Comparison of ENCODE assay signal across 15 mouse cellular contexts in the genomic region with DNA sequence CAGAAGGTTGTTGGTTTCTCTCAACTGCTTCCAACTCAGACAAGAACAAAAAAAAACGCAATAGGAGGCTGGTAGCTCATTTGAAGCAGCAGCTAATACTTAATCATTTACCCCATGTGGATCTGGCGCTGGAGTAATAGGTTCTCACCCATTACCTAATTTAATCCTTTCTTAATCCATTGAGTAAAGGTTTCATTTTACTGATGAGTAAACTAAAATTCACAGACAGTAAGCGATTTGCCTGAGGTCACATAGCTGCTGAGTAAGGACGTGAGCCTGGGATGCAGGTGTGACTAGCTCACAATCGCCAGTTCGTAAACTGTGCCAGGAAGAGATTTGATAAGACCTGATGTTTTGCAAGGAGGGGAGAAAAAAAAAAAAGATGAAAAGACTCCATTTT.
"Had no signal": no experiment of that assay in that cellular context is flagged by ENCODE, and none has a peak within 500 bp of the region (broad histone marks: within the 10 kb centered on the region; RNA-seq: fewer than 3 reads in every experiment).

No protein-coding gene starts in this region.

- DNase-seq: liver, embryonic 13.5 days; liver, postnatal 0 days; lung, postnatal 14 days; right cerebral cortex, postnatal 4 days; spleen, adult 18-20 months; thymus, adult 18-20 months; thymus, postnatal 14 days had no signal

- H3K27me3 ChIP-seq: liver, embryonic 13.5 days; lung, embryonic 15.5 days; midbrain, embryonic 15.5 days; neural tube, embryonic 12.5 days had no signal

- H3K9ac ChIP-seq: liver, embryonic 13.5 days; liver, postnatal 0 days; lung, embryonic 15.5 days; midbrain, embryonic 15.5 days; neural tube, embryonic 12.5 days had no signal

- H3K4me3 ChIP-seq: limb, embryonic 10.5 days; liver, embryonic 13.5 days; lung, embryonic 15.5 days; megakaryocyte, embryonic 14.5 days; midbrain, embryonic 15.5 days; neural tube, embryonic 12.5 days had no signal

- H3K4me1 ChIP-seq: limb, embryonic 10.5 days; liver, embryonic 13.5 days; lung, embryonic 15.5 days; midbrain, embryonic 15.5 days; neural tube, embryonic 12.5 days had no signal

- H3K9me3 ChIP-seq: limb, embryonic 10.5 days; liver, embryonic 13.5 days; lung, embryonic 15.5 days; megakaryocyte, embryonic 14.5 days; midbrain, embryonic 15.5 days; neural tube, embryonic 12.5 days had no signal

- H3K36me3 ChIP-seq: limb, embryonic 10.5 days; liver, embryonic 13.5 days; lung, embryonic 15.5 days; midbrain, embryonic 15.5 days; neural tube, embryonic 12.5 days had no signal

- ATAC-seq: intestine, embryonic 16.5 days; liver, postnatal 0 days; midbrain, embryonic 15.5 days had no signal

- H3K27ac ChIP-seq: limb, embryonic 10.5 days; liver, embryonic 13.5 days; lung, embryonic 15.5 days; macrophage; midbrain, embryonic 15.5 days; neural tube, embryonic 12.5 days had no signal

- H3K4me2 ChIP-seq: liver, embryonic 13.5 days; lung, embryonic 15.5 days; midbrain, embryonic 11.5 days; midbrain, embryonic 15.5 days; neural tube, embryonic 12.5 days had no signal
